Mouse (Mus musculus) liver, adult (tissue): ENCODE data around the gene Snai3.

Experiments
- GATA4 ChIP-seq: IDR thresholded peaks from 2 replicates; pipeline ENCODE4 v1.6.1; 2014; ENCODE audit warnings: mild to moderate bottlenecking, low read length; ENCODE audit not compliant: insufficient replicate concordance

The Snai3 gene

DNA sequence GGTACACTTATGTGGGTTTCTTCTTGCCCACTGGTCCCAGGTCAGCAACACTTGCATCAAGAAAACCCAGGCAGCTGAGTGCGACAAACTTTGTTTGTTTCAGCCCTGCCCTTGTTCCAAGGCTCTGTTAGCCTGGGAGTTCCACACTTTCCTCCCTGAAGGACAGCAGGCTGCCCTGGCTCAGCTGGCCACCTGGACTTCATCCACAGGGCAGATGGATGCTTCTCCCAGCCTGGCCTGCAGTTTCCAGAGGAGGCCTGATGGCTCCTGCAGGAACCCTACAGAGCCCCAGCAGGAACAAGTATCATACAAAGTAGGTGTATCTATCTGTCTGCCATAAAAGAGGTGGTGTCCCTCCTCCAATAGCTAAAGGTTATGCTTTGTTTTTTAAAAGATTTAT, 19.2 kb downstream of the Snai3 start:
- TF ChIP-seq GATA4, result no peak

DNA sequence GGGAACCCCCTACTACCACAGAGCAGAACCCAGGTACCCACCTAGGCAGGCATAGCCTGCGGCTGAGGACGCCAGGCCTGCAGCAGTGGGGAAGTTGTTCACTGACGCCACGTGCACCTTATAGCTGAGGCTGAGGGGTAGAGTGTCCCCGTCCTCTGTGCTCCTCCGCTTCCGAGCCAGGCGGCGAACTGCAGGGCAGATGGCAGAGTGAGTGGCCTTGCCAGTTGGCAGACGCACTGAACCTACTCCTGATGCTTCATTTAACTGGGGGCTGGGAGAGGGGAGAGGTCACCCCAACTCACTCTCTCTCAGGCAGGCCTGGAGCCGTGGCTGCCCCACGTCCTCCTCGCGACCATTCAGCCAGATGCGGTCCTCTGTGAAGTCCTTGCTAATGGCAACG, 21.2 kb downstream of the Snai3 start:
- TF ChIP-seq GATA4, result no peak

DNA sequence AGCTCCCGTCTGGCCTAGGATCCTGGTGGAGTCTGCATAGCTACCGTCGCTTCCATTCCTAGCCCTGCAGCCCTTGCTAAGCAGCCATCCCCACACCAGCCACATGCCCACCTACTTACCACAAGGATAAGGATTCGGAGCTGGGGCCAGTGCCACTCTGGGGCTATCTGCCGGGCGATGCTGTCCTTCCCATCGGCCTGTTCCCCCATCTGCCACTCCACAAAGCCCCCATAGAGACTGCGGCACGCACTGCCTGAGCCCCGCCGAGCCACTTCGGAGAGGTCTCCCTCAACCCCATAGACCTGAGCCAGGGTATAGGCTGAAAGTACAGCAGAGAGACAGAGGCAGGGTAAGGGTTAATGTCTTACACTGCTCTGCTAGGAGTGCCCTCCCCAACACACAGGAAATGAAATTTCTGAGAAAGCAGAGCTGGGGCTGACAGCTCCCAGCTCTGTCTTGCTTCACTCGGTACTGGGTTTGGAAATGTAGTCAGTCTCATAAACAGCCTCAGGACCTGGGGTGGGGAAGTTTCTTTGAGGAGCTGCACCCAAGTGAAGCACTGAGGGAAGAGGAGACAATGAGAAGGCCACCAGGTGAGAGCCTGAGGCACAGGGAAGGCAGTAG, 22.7 kb downstream of the Snai3 start:
- TF ChIP-seq GATA4, result no peak

DNA sequence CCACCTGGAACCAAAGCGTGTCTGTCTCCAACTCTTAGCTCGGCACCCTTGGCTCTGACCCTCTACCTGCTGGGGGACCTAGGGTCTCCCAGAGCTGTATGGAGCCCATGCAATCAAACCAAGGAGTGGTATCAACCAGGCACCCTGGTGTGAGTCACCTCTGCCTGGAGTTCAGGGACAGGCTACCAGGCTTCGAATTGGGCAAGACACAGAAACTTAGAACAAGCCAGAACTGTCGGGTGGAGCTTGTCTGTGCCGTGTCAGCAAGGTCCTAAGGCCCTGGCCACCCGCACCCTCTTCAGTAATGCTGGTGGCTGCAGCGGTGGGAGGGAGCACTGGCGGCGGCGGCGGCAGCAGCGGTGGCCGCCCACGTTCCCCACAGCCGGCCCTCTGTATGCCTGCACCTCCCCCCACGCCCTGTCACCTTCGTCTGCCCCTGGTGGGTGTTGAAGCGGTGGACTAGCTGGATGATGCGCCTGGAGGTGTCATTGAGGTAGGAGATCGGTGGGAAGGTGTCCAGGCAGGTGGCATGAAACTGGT, 23.9 kb downstream of the Snai3 start:
- TF ChIP-seq GATA4, result no peak

GRCm38 (mm10) chr8:122436146-122436545, 24.4 kb downstream of the Snai3 start:
- TF ChIP-seq GATA4, result no peak

DNA sequence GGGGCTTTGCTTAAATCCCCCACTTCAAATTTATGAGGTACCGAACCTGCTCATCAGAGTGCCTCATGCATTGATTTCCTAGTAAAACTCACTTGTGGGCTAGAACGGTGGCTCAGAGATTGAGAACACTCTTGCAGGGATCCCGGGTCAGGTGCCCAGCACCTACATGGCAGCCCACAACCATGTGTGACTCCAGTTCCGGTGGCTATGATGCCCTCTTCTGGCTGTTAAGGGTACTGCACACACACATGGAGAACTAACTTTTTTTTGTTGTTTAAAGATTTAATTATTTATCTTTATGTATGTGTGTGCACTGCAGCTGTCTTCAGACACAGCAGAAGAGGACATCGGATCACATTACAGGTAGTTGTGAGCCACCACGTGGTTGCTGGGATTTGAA, 25.2 kb downstream of the Snai3 start:
- TF ChIP-seq GATA4, result no peak

- TF ChIP-seq GATA4, result no peak
Measured at GRCm38 (mm10) chr8:122433269-122433905, 27.1 kb downstream of the Snai3 start.

DNA sequence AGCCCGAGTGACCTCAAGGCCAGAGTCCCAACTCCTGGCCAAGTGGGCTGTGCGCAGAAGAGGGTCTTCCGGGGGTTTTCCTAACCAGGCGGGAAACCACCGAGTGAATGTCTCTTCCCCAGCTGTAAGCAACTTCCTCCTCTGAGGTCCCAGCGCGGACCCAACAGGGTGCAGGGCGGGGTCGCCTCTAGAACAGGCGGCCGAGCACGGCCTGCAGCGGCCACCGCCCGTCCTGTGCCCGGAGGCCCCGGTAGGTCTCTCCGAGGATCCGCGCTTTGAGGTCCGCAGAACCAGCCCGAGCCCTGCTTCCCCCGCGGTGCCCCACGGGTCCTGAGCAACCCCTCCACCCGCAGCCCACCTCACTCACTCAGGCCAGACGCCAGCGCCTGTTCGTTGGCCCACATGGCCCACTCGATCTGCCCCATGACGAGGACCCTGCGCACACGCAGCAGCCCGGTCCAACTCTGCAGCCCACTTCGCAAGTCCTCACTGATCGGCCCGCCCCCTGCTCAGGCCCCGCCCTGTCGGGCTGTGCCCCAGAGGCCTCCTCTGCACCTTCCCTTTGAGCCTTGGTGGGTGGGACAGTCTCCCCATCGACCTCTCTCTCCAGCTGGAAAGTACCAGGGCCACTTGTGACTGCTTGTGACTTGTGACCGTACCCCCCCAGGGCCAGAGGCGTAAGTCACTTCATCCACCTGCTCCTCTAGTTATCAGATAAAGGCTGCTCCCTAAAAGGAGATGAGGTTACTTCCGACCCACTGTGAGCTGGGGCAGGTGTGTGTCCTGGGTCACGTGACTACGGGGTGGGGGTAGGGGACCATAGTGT, 27.9 kb downstream of the Snai3 start, which contains the start of gene Cyba:
Gene Cyba, minus strand, starts transcription at position 488 of the 826 bp plus-strand sequence.
- TF ChIP-seq GATA4, result no peak

DNA sequence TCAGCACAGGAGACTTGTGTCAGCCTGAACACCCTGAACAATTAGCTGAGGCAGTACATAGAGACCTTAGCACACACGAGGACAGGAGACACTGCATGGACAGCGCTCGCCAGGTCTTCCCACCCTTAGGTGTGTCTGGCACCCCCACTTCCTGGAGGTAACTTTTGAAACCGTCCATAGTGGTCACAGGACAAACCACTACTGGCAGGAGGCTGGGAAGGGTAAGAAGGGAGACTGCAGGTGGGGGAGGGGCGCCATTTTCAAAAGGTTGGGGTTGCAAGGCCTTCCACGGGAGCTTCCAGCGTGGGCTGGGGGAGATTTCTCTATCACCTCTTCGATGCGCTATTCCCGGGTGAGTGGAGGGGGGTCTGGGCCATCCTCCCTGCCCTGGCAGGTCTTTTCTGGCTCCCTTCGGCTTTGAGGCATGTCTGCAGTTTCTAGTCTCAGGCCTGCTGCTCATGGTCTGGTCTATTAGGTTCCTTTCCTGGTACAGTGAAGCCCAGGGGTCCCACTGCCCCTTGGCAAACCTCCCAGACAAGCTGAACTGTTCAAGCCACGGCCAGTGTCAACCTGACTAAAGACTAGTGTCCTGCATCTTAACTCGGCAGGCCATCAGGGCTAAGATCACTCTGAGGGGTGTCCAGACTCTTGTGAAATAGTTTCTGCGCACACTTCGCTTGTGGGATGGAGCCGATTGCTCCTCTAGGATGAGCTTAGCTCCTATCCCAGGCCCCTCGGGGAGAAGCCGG, 28.7 kb downstream of the Snai3 start:
- no peak for TF ChIP-seq GATA4

- no peak for TF ChIP-seq GATA4
Measured at GRCm38 (mm10) chr8:122430646-122431045, 29.9 kb downstream of the Snai3 start.

DNA sequence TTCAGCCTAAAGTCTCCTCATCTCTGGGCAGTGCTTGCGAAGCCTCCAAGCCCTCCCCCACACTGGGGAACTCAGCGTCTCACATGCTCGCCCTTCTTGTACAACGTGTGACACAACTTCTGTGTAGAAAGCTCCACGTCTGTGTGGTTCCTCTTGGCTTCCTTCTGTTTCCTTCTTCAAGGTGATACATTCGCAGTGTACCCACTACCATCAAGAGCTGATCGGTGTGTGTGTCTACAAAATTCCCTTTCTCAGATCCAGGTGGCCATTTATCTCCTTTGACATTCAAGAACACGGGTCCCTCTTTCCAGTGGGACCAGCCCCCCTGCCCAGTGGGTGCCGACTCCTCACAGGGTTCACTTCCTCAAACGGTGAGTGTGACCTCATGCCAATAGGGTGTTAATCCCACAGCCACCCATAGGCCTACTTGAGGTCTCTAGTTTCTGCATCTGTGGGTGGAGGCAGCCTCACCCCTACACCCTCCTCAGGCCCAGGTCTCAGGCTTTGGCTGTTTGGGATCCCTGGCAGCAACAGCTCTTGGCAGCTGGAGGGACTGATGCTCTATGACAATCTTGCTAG, 30.4 kb downstream of the Snai3 start:
- no peak for TF ChIP-seq GATA4

GRCm38 (mm10) chr8:122428163-122428562, 32.4 kb downstream of the Snai3 start:
- TF ChIP-seq GATA4, result no peak

GRCm38 (mm10) chr8:122427607-122428006, 32.9 kb downstream of the Snai3 start:
- TF ChIP-seq GATA4, result no peak

- no peak for TF ChIP-seq GATA4
Measured at GRCm38 (mm10) chr8:122426145-122426544, 34.4 kb downstream of the Snai3 start.

- TF ChIP-seq GATA4, result no peak
Measured at GRCm38 (mm10) chr8:122423659-122424058, 36.9 kb downstream of the Snai3 start.

DNA sequence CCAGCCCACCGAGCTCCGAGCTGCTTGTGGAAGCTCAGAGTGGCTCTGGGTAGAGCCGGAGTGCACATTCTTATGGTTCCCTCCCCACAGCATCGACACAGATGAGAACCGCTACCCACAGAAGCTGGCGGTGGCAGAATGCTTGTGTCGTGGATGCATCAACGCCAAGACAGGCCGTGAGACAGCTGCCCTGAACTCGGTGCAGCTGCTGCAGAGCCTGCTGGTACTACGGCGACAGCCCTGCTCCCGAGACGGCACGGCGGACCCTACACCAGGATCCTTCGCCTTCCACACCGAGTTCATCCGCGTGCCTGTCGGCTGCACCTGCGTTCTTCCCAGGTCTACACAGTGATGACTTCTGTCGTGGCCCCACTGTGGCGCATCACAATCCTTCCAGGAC, 37.3 kb downstream of the Snai3 start:
- TF ChIP-seq GATA4, result no peak
